Mouse (Mus musculus) limb, embryonic 12.5 days (tissue): ENCODE measurements around the gene Gm37240. TPM values are rescaled to one million over a fixed set of nuclear protein-coding genes. Genes with fewer than 3 reads are reported as not detected.
A peak's percentile ranks its signal among the peaks of the same experiment; 100 is the strongest.
"Not testable (repeated sequence)": the region's sequence is repeated elsewhere in the genome, so short reads cannot be mapped to it uniquely, and the experiment has no call there.

Source experiments
- ATAC-seq: fragments of 200-750 bp; cut with Nextera tagmentation; 2 replicates; pipeline ENCODE4 v1.8.0; 2017; ENCODE audit warnings: low read depth, moderate TSS enrichment; ENCODE audit not compliant: insufficient number of reproducible peaks, insufficient read depth, low FRiP score, low TSS enrichment
- H3K27ac ChIP-seq: fragments of 300-500 bp; sonication (generic); 2 replicates; pipeline ENCODE4 v1.5.1; 2016; ENCODE audit warnings: mild to moderate bottlenecking, moderate library complexity
- H3K27me3 ChIP-seq: fragments of 300-500 bp; sonication (generic); 2 replicates; pipeline ENCODE4 v1.6.1; 2016; ENCODE audit warnings: mild to moderate bottlenecking, moderate library complexity
- H3K36me3 ChIP-seq: fragments of 300-500 bp; sonication (generic); 2 replicates; pipeline ENCODE4 v1.6.1; 2016; ENCODE audit warnings: mild to moderate bottlenecking, moderate library complexity
- H3K4me1 ChIP-seq: fragments of 300-500 bp; sonication (generic); replicated peaks from 2 replicates; pipeline ENCODE4 v1.6.1; 2016
- H3K4me2 ChIP-seq: fragments of 300-500 bp; sonication (generic); 2 replicates; pipeline ENCODE4 v1.6.1; 2016; ENCODE audit warnings: mild to moderate bottlenecking, moderate library complexity
- H3K4me3 ChIP-seq: fragments of 300-500 bp; sonication (generic); replicated peaks from 2 replicates; pipeline ENCODE4 v1.5.1; 2016; ENCODE audit warnings: mild to moderate bottlenecking
- H3K9ac ChIP-seq: fragments of 300-500 bp; sonication (generic); replicated peaks from 2 replicates; pipeline ENCODE4 v1.6.1; 2016; ENCODE audit warnings: mild to moderate bottlenecking, moderate library complexity
- H3K9me3 ChIP-seq: fragments of 300-500 bp; sonication (generic); 2 replicates; pipeline ENCODE4 v1.6.1; 2016; ENCODE audit warnings: mild to moderate bottlenecking, moderate library complexity
- WGBS: fragments of 180-500 bp; shearing (Covaris S2); methylation state at CpG from one replicate; pipeline ENCODE4 v1.1.7; 2016; 5-methylcytosine and 5-hydroxymethylcytosine counted together
- polyA plus RNA-seq: library from polyadenylated mRNA; unstranded; fragments of >200 nt; fragmentation: Nextera tagmentation; extraction: Ambion mirVana; gene quantifications from 2 replicates; pipeline ENCODE4 v1.2.1, GENCODE M21; 2016

The Gm37240 gene
- polyA plus RNA-seq, 1 experiment from 2014 or later = 3.4 TPM

GRCm38 (mm10) chr3:84663079-84663478, 1224.2 kb downstream of the Gm37240 start:
- 0 out of 2 replicates have a peak, but pooled peaks cover 3% of the 10 kb centered on the region for H3K9me3 ChIP-seq
- 76% methylated on average over 12 of the region's 12 CpGs for WGBS
- no peak overlapping the region for H3K4me3 ChIP-seq
- no peak overlapping the region for H3K9ac ChIP-seq
- ATAC-seq = no peak
- H3K27ac ChIP-seq = no peak overlapping the region
- H3K27me3 ChIP-seq = peaks cover 40% of the 10 kb centered on the region
- no peaks in the 10 kb centered on the region for H3K36me3 ChIP-seq
- H3K4me2 ChIP-seq = no peak overlapping the region
- peaks cover 24% of the 10 kb centered on the region for H3K4me1 ChIP-seq

GRCm38 (mm10) chr3:84660380-84660779, 1226.9 kb downstream of the Gm37240 start:
- 86% methylated on average over 2 of the region's 2 CpGs for WGBS
- H3K27me3 ChIP-seq = peaks cover 18% of the 10 kb centered on the region
- 0 out of 2 replicates have a peak, but pooled peaks cover 3% of the 10 kb centered on the region for H3K9me3 ChIP-seq
- ATAC-seq = no peak
- no peak overlapping the region for H3K9ac ChIP-seq
- no peaks in the 10 kb centered on the region for H3K36me3 ChIP-seq
- no peak overlapping the region for H3K27ac ChIP-seq
- no peak overlapping the region for H3K4me3 ChIP-seq
- no peak overlapping the region for H3K4me2 ChIP-seq
- H3K4me1 ChIP-seq = peaks cover 6% of the 10 kb centered on the region

GRCm38 (mm10) chr3:84658872-84659271, 1228.4 kb downstream of the Gm37240 start:
- no peak overlapping the region for H3K9ac ChIP-seq
- 0 out of 2 replicates have a peak, but pooled peaks cover 3% of the 10 kb centered on the region for H3K9me3 ChIP-seq
- no peak overlapping the region for H3K4me2 ChIP-seq
- WGBS = 92% methylated on average over 2 of the region's 2 CpGs
- H3K4me3 ChIP-seq = no peak overlapping the region
- no peaks in the 10 kb centered on the region for H3K36me3 ChIP-seq
- peaks cover 15% of the 10 kb centered on the region for H3K4me1 ChIP-seq
- no peak overlapping the region for H3K27ac ChIP-seq
- no peak for ATAC-seq
- H3K27me3 ChIP-seq = peaks cover 15% of the 10 kb centered on the region; the same call in 1 of the 2 replicates

GRCm38 (mm10) chr3:84658017-84658416, 1229.3 kb downstream of the Gm37240 start:
- Histone ChIP-seq H3K36me3 (no peaks in the 10 kb centered on the region), H3K9me3 (0 out of 2 replicates have a peak, but pooled peaks cover 3% of the 10 kb centered on the region), H3K27me3 (peaks cover 14% of the 10 kb centered on the region; the same call in 1 of the 2 replicates), H3K4me3 (no peak overlapping the region), H3K27ac (no peak overlapping the region), H3K9ac (no peak overlapping the region), H3K4me2 (no peak overlapping the region), H3K4me1 (peaks cover 19% of the 10 kb centered on the region)
- ATAC-seq = no peak
- 91% methylated on average over 7 of the region's 7 CpGs for WGBS

GRCm38 (mm10) chr3:84657240-84657639, 1230.1 kb downstream of the Gm37240 start:
- no peak for ATAC-seq
- 64% methylated on average over 6 of the region's 6 CpGs for WGBS
- H3K27ac ChIP-seq = no peak overlapping the region
- no peaks in the 10 kb centered on the region for H3K36me3 ChIP-seq
- no peak overlapping the region for H3K4me2 ChIP-seq
- no peak overlapping the region for H3K4me3 ChIP-seq
- 0 out of 2 replicates have a peak, but pooled peaks cover 3% of the 10 kb centered on the region for H3K9me3 ChIP-seq
- peaks cover 15% of the 10 kb centered on the region for H3K4me1 ChIP-seq
- peaks cover 19% of the 10 kb centered on the region; the same call in 1 of the 2 replicates for H3K27me3 ChIP-seq
- H3K9ac ChIP-seq = no peak overlapping the region

- not testable (repeated sequence) for ATAC-seq, H3K4me2 ChIP-seq, H3K4me3 ChIP-seq, H3K9ac ChIP-seq, H3K27ac ChIP-seq, H3K36me3 ChIP-seq, H3K9me3 ChIP-seq
- H3K4me1 ChIP-seq = peaks cover 15% of the 10 kb centered on the region
- H3K27me3 ChIP-seq = peaks cover 19% of the 10 kb centered on the region; the same call in 1 of the 2 replicates
- WGBS = 87% methylated on average over 2 of the region's 2 CpGs
Measured at GRCm38 (mm10) chr3:84655785-84656150, 1231.5 kb downstream of the Gm37240 start.

GRCm38 (mm10) chr3:84654900-84655784, 1232.2 kb downstream of the Gm37240 start:
- Histone ChIP-seq H3K4me3 (no peak overlapping the region), H3K36me3 (no peaks in the 10 kb centered on the region), H3K4me1 (peaks cover 15% of the 10 kb centered on the region), H3K27ac (no peak overlapping the region), H3K9me3 (peaks cover 3% of the 10 kb centered on the region; the same call in 1 of the 2 replicates), H3K9ac (no peak overlapping the region), H3K27me3 (peaks cover 19% of the 10 kb centered on the region; the same call in 1 of the 2 replicates), H3K4me2 (0 out of 2 replicates have a peak overlapping the region, but pooled peaks have one; percentile 1)
- no peak for ATAC-seq
- WGBS = 29% methylated on average over 16 of the region's 16 CpGs

- H3K9me3 ChIP-seq = peaks cover 3% of the 10 kb centered on the region; the same call in 1 of the 2 replicates
- peak overlapping the region; percentile 21 for H3K4me3 ChIP-seq
- peaks cover 15% of the 10 kb centered on the region for H3K4me1 ChIP-seq
- no peaks in the 10 kb centered on the region for H3K36me3 ChIP-seq
- H3K27ac ChIP-seq = no peak overlapping the region
- no peak overlapping the region for H3K9ac ChIP-seq
- peak overlapping the region; percentile 49 for H3K4me2 ChIP-seq
- peak; percentile 63; the same call in 1 of the 2 replicates for ATAC-seq
- WGBS = 28% methylated on average over 12 of the region's 12 CpGs
- H3K27me3 ChIP-seq = peaks cover 19% of the 10 kb centered on the region; the same call in 1 of the 2 replicates
Measured at GRCm38 (mm10) chr3:84654246-84654826, 1233.0 kb downstream of the Gm37240 start.

- H3K27ac ChIP-seq = no peak overlapping the region
- H3K4me3 ChIP-seq = peak overlapping the region; percentile 21
- peak overlapping the region; percentile 49 for H3K4me2 ChIP-seq
- H3K4me1 ChIP-seq = peaks cover 15% of the 10 kb centered on the region
- 11% methylated on average over 14 of the region's 14 CpGs for WGBS
- no peak overlapping the region for H3K9ac ChIP-seq
- H3K36me3 ChIP-seq = no peaks in the 10 kb centered on the region
- H3K9me3 ChIP-seq = no peaks in the 10 kb centered on the region; the same call in 1 of the 2 replicates
- no peak for ATAC-seq
- H3K27me3 ChIP-seq = peaks cover 19% of the 10 kb centered on the region; the same call in 1 of the 2 replicates
Measured at GRCm38 (mm10) chr3:84653557-84654245, 1233.6 kb downstream of the Gm37240 start.

- Histone ChIP-seq H3K27ac (no peak overlapping the region), H3K4me3 (no peak overlapping the region), H3K4me1 (peaks cover 15% of the 10 kb centered on the region), H3K9ac (no peak overlapping the region), H3K27me3 (peaks cover 19% of the 10 kb centered on the region; the same call in 1 of the 2 replicates), H3K9me3 (no peaks in the 10 kb centered on the region; the same call in 1 of the 2 replicates), H3K4me2 (peak overlapping the region; percentile 49), H3K36me3 (no peaks in the 10 kb centered on the region)
- 84% methylated on average over 12 of the region's 12 CpGs for WGBS
- no peak for ATAC-seq
Measured at GRCm38 (mm10) chr3:84652643-84653556, 1234.4 kb downstream of the Gm37240 start.
